ENCODE assay signal across 1 mouse cellular context in genomic region chr11:84879007-84879771, GRCm38 (mm10).
TF ChIP-seq lines count a peak whose summit lies in the region.

No protein-coding gene starts in this region.

TF ChIP-seq in MEL, 35 proteins besides CTCF, POLR2A, EP300 and RAD21 (continued from another document):
- TF ChIP-seq MYC (IDR thresholded peaks at IDR 0.05; ENCODE audit: low read depth, low read length) (peak; percentile 54; the same call in 1 of the 2 replicates), ZNF384 (IDR thresholded peaks at IDR 0.05; ENCODE audit: low read depth, low read length) (peak; percentile 72), POLR2AphosphoS5 (IDR thresholded peaks at IDR 0.05; ENCODE audit: borderline replicate concordance, low read depth, low read length) (no peak), TAL1 (IDR thresholded peaks at IDR 0.05; ENCODE audit: low read length) (no peak)
TF ChIP-seq in MEL: peak in this region for 4.
